Mouse (Mus musculus) CH12.LX (cell line): ENCODE results near the gene Tulp1. TPM values are rescaled to one million over a fixed set of nuclear protein-coding genes. Genes with fewer than 3 reads are reported as not detected.

Experiments used
- DNase-seq: peaks from one replicate; pipeline ENCODE4 v3.0.0-alpha.2; 2013; ENCODE audit errors: extremely low read depth
- H3K27ac ChIP-seq: 2 replicates; pipeline ENCODE4 v1.5.1; 2012; ENCODE audit warnings: low read depth, mild to moderate bottlenecking, control low read depth, moderate library complexity; ENCODE audit not compliant: insufficient read depth
- H3K27me3 ChIP-seq: replicated peaks from 2 replicates; pipeline ENCODE3; 2012; ENCODE audit warnings: inconsistent platforms
- H3K36me3 ChIP-seq, 2 experiments: replicated peaks in 1 of 2; 2 replicates each; pipeline versions ENCODE3 to v1.6.1; 2012; ENCODE audit warnings: inconsistent platforms in 1 of 2, low read length in 1 of 2, mild to moderate bottlenecking in 1 of 2, mixed read lengths in 1 of 2, moderate library complexity in 1 of 2; ENCODE audit not compliant: control insufficient read depth in 1 of 2, insufficient read depth in 1 of 2
- H3K4me1 ChIP-seq, 2 experiments: 2 replicates each; pipeline ENCODE4 v1.6.1; 2012; ENCODE audit warnings: inconsistent platforms in 1 of 2, moderate library complexity in 1 of 2; ENCODE audit not compliant: insufficient read depth in 2 of 2, control insufficient read depth in 1 of 2
- H3K4me2 ChIP-seq: 2 replicates; pipeline ENCODE4 v1.6.1; 2012; ENCODE audit warnings: low read depth, mild to moderate bottlenecking, control low read depth; ENCODE audit not compliant: poor library complexity, insufficient read depth, severe bottlenecking
- H3K4me3 ChIP-seq, 3 experiments: fragments of 150-350 bp in 1 of 3; sonication (generic) in 1 of 3; replicated peaks in 1 of 3; 2 replicates each; pipeline versions ENCODE3 to v1.5.1; 2011 to 2012; ENCODE audit warnings: low read depth in 2 of 3, low read length in 2 of 3, mild to moderate bottlenecking in 2 of 3, moderate library complexity in 2 of 3, control low read depth in 1 of 3, improper control_type of control experiment in 1 of 3, inconsistent platforms in 1 of 3, mixed read lengths in 1 of 3; ENCODE audit not compliant: poor library complexity in 1 of 3
- H3K79me2 ChIP-seq: replicated peaks from 2 replicates; pipeline ENCODE4 v1.6.1; 2012; ENCODE audit warnings: mild to moderate bottlenecking, moderate library complexity; ENCODE audit not compliant: control insufficient read depth, poor library complexity, insufficient read depth, severe bottlenecking; ENCODE audit errors: extremely low read depth
- H3K9ac ChIP-seq: 2 replicates; pipeline ENCODE4 v1.6.1; 2012; ENCODE audit warnings: low read depth, mild to moderate bottlenecking, control low read depth, moderate library complexity; ENCODE audit not compliant: insufficient read depth
- H3K9me3 ChIP-seq: replicated peaks from 2 replicates; pipeline ENCODE3; 2012; ENCODE audit warnings: low read length, inconsistent platforms, mixed read lengths
- BHLHE40 ChIP-seq: IDR thresholded peaks from 2 replicates; pipeline ENCODE4 v1.6.1; 2011; ENCODE audit warnings: mild to moderate bottlenecking, low read depth, low read length, improper control_type of control experiment
- CHD1 ChIP-seq: IDR thresholded peaks from 2 replicates; pipeline ENCODE4 v1.6.1; 2012; ENCODE audit warnings: low read depth, low read length, improper control_type of control experiment, inconsistent platforms
- CTCF ChIP-seq, 2 experiments: IDR thresholded peaks in 1 of 2; conservative IDR thresholded peaks in 1 of 2; 2 replicates each; pipeline ENCODE4 v1.5.1; 2011 to 2012; ENCODE audit warnings: low read depth in 2 of 2, low read length in 2 of 2, improper control_type of control experiment in 1 of 2, inconsistent platforms in 1 of 2, mild to moderate bottlenecking in 1 of 2, moderate library complexity in 1 of 2
- E2F4 ChIP-seq: IDR thresholded peaks from 2 replicates; pipeline ENCODE4 v1.6.1; 2011; ENCODE audit warnings: low read depth, low read length, improper control_type of control experiment; ENCODE audit not compliant: insufficient replicate concordance
- EP300 ChIP-seq: IDR thresholded peaks from 2 replicates; pipeline ENCODE4 v1.6.1; 2011; ENCODE audit warnings: low read length, improper control_type of control experiment
- ETS1 ChIP-seq: conservative IDR thresholded peaks from 2 replicates; pipeline ENCODE4 v1.6.1; 2012; ENCODE audit warnings: low read depth, mild to moderate bottlenecking, inconsistent platforms, low read length, improper control_type of control experiment, moderate library complexity
- GABPA ChIP-seq: IDR thresholded peaks from 2 replicates; pipeline ENCODE4 v1.6.1; 2012; ENCODE audit warnings: low read depth, low read length, improper control_type of control experiment, inconsistent platforms; ENCODE audit not compliant: insufficient replicate concordance
- HCFC1 ChIP-seq: IDR thresholded peaks from 2 replicates; pipeline ENCODE4 v1.6.1; 2012; ENCODE audit warnings: low read depth, mild to moderate bottlenecking, inconsistent platforms, low read length, improper control_type of control experiment
- IRF4 ChIP-seq: IDR thresholded peaks from 2 replicates; pipeline ENCODE4 v1.6.1; 2014; ENCODE audit warnings: low read depth, mild to moderate bottlenecking, inconsistent platforms, low read length, improper control_type of control experiment
- JUN ChIP-seq: IDR thresholded peaks from 2 replicates; pipeline ENCODE4 v1.6.1; 2011; ENCODE audit warnings: low read depth, mild to moderate bottlenecking, low read length, improper control_type of control experiment, moderate library complexity; ENCODE audit not compliant: insufficient read depth
- JUND ChIP-seq: conservative IDR thresholded peaks from 2 replicates; pipeline ENCODE4 v1.6.1; 2011; ENCODE audit warnings: low read depth, low read length, improper control_type of control experiment
- MAFK ChIP-seq: IDR thresholded peaks from 2 replicates; pipeline ENCODE4 v1.6.1; 2011; ENCODE audit warnings: low read length, improper control_type of control experiment; ENCODE audit not compliant: insufficient replicate concordance
- MAX ChIP-seq: IDR thresholded peaks from 2 replicates; pipeline ENCODE4 v1.6.1; 2011; ENCODE audit warnings: low read length, improper control_type of control experiment
- MAZ ChIP-seq: IDR thresholded peaks from 2 replicates; pipeline ENCODE4 v1.6.1; 2012; ENCODE audit warnings: low read depth, mild to moderate bottlenecking, inconsistent platforms, low read length, improper control_type of control experiment, moderate library complexity
- MXI1 ChIP-seq: IDR thresholded peaks from 2 replicates; pipeline ENCODE4 v1.6.1; 2011; ENCODE audit warnings: mild to moderate bottlenecking, low read depth, low read length, improper control_type of control experiment
- MYC ChIP-seq: IDR thresholded peaks from 2 replicates; pipeline ENCODE4 v1.6.1; 2011; ENCODE audit warnings: low read depth, mild to moderate bottlenecking, improper control_type of control experiment, low read length
- NELFE ChIP-seq: IDR thresholded peaks from 2 replicates; pipeline ENCODE4 v1.6.1; 2011; ENCODE audit warnings: low read depth, low read length, improper control_type of control experiment
- PAX5 ChIP-seq: IDR thresholded peaks from 2 replicates; pipeline ENCODE4 v1.6.1; 2012; ENCODE audit warnings: low read length, inconsistent platforms, mixed read lengths
- POLR2A ChIP-seq: IDR thresholded peaks from 2 replicates; pipeline ENCODE4 v1.6.1; 2011; ENCODE audit warnings: low read depth, mild to moderate bottlenecking, improper control_type of control experiment, low read length
- RAD21 ChIP-seq: IDR thresholded peaks from 2 replicates; pipeline ENCODE4 v1.6.1; 2011; ENCODE audit warnings: low read depth, mild to moderate bottlenecking, low read length, improper control_type of control experiment, moderate library complexity
- RCOR1 ChIP-seq: conservative IDR thresholded peaks from 2 replicates; pipeline ENCODE4 v1.6.1; 2012; ENCODE audit warnings: low read depth, mild to moderate bottlenecking, inconsistent platforms, low read length, improper control_type of control experiment
- SIN3A ChIP-seq: IDR thresholded peaks from 2 replicates; pipeline ENCODE4 v1.6.1; 2012; ENCODE audit warnings: low read length, improper control_type of control experiment, inconsistent platforms
- SMC3 ChIP-seq: IDR thresholded peaks from 2 replicates; pipeline ENCODE4 v1.6.1; 2011; ENCODE audit warnings: low read depth, low read length, improper control_type of control experiment
- TBP ChIP-seq: conservative IDR thresholded peaks from 2 replicates; pipeline ENCODE4 v1.6.1; 2011; ENCODE audit warnings: low read depth, low read length, improper control_type of control experiment
- TCF12 ChIP-seq: IDR thresholded peaks from 2 replicates; pipeline ENCODE4 v1.6.1; 2014; ENCODE audit warnings: low read depth, mild to moderate bottlenecking, inconsistent platforms, low read length, improper control_type of control experiment
- UBTF ChIP-seq: IDR thresholded peaks from 2 replicates; pipeline ENCODE4 v1.6.1; 2012; ENCODE audit warnings: low read depth, mild to moderate bottlenecking, inconsistent platforms, low read length, improper control_type of control experiment, moderate library complexity
- USF1 ChIP-seq: IDR thresholded peaks from 2 replicates; pipeline ENCODE4 v1.6.1; 2014; ENCODE audit warnings: low read depth, mild to moderate bottlenecking, inconsistent platforms, low read length, improper control_type of control experiment
- USF2 ChIP-seq: conservative IDR thresholded peaks from 2 replicates; pipeline ENCODE4 v1.6.1; 2011; ENCODE audit warnings: low read depth, low read length, improper control_type of control experiment
- ZKSCAN1 ChIP-seq: IDR thresholded peaks from 2 replicates; pipeline ENCODE4 v1.6.1; 2012; ENCODE audit warnings: low read depth, inconsistent platforms, low read length, improper control_type of control experiment, borderline replicate concordance
- ZMIZ1 ChIP-seq: IDR thresholded peaks from 2 replicates; pipeline ENCODE4 v1.6.1; 2012; ENCODE audit warnings: low read depth, mild to moderate bottlenecking, inconsistent platforms, low read length, improper control_type of control experiment
- ZNF384 ChIP-seq: IDR thresholded peaks from 2 replicates; pipeline ENCODE4 v1.6.1; 2012; ENCODE audit warnings: low read depth, low read length, improper control_type of control experiment, inconsistent platforms
- dilution Hi-C: fragments of 300-500 bp; cut with MboI; formaldehyde crosslinking; loops from 2 replicates; pipeline ENCODE4 v1.14.3; 2020; ENCODE audit warnings: low sequenced_read_pairs; ENCODE audit not compliant: extremely low pct_unique_long_range_greater_than_20kb, extremely low pct_ligation_motif_present
- in situ Hi-C: fragments of 300-500 bp; cut with MboI; formaldehyde crosslinking; loops from 3 replicates; pipeline ENCODE4 v1.14.3; 2019; ENCODE audit warnings: low sequenced_read_pairs, low pct_ligation_motif_present, low pct_unique_long_range_greater_than_20kb, mixed read lengths
- polyA plus RNA-seq: library from polyadenylated mRNA; unstranded; fragments of >175 nt; gene quantifications from 2 replicates; pipeline ENCODE4 v1.2.1, GENCODE M21; 2012; ENCODE audit warnings: low read depth; ENCODE audit not compliant: insufficient read length
- total RNA-seq, 2 experiments: library from RNA; depleted of rRNA; stranded (reverse); fragments of 300-350 nt in 1 of 2; fragments of >200 nt in 1 of 2; gene quantifications; 2 replicates each; pipeline ENCODE4 v1.2.3; 2012 to 2014

Gene Tulp1
- total and polyA plus RNA-seq, 3 experiments = not detected

GRCm38 (mm10) chr17:28328946-28329345 is 36.1 kb downstream of the Tulp1 start:
- no peak for DNase-seq
- dilution Hi-C loops (no loop called here), in situ Hi-C loops (no loop called here)
- peaks cover 6% of the 10 kb centered on the region for H3K27me3 ChIP-seq
- H3K9ac ChIP-seq = peak overlapping the region; percentile 98
- TF ChIP-seq BHLHE40 (no peak), GABPA (no peak), TBP (no peak), JUN (no peak), TCF12 (no peak), NELFE (no peak), RCOR1 (no peak), ZMIZ1 (no peak), POLR2A (no peak), CTCF (conservative IDR thresholded peaks at IDR 0.05 in 1 of 2, IDR thresholded peaks at IDR 0.05 in 1 of 2; ENCODE audit: low read depth in 2 of 2, low read length in 2 of 2) (no peak), SMC3 (no peak), CHD1 (no peak), EP300 (no peak), ZKSCAN1 (no peak), ZNF384 (no peak), UBTF (no peak), MXI1 (no peak), USF1 (no peak), ETS1 (no peak)
- peak overlapping the region; percentile 90 to 100 (median 93) for H3K4me3 ChIP-seq
- H3K36me3 ChIP-seq = peaks cover 36 to 65% of the 10 kb centered on the region in 2 experiments
- H3K4me2 ChIP-seq = no peak overlapping the region
- H3K79me2 ChIP-seq = peaks cover 15% of the 10 kb centered on the region
- peaks cover 13 to 26% of the 10 kb centered on the region in 2 experiments for H3K4me1 ChIP-seq
- H3K9me3 ChIP-seq = peaks cover 4% of the 10 kb centered on the region
- H3K27ac ChIP-seq = peak overlapping the region; percentile 74

GRCm38 (mm10) chr17:28328366-28328928 is 36.6 kb downstream of the Tulp1 start, which contains the start of gene Rpl10a:
Gene Rpl10a (plus strand): TSS chr17:28328471.
- Histone ChIP-seq H3K4me3 (peak within 1 kb of the TSS; percentile 90 to 100 (median 93)), H3K9ac (peak within 1 kb of the TSS; percentile 98), H3K9me3 (peaks cover 7% of the 10 kb centered on the region), H3K36me3 (peaks cover 39 to 69% of the 10 kb centered on the region in 2 experiments), H3K4me1 (peaks cover 13 to 26% of the 10 kb centered on the region in 2 experiments), H3K4me2 (peak within 1 kb of the TSS; percentile 88), H3K27me3 (peaks cover 3% of the 10 kb centered on the region), H3K27ac (peak within 1 kb of the TSS; percentile 74), H3K79me2 (peaks cover 15% of the 10 kb centered on the region)
- in situ Hi-C loops = no loop called here
- dilution Hi-C loops = no loop called here
- DNase-seq = peak; percentile 94
- TF ChIP-seq POLR2A (peak; percentile 99), IRF4 (peak; percentile 27; the same call in 1 of the 2 replicates), PAX5 (no peak), MXI1 (peak; percentile 86), E2F4 (no peak), MAX (peak; percentile 97), JUND (no peak), JUN (no peak), ZKSCAN1 (no peak), SMC3 (peak; percentile 66), USF2 (no peak; the same call in 1 of the 2 replicates), HCFC1 (peak; percentile 82), EP300 (no peak), UBTF (no peak), NELFE (peak; percentile 100), MAZ (0 out of 2 replicates have a peak, but pooled peaks have one; percentile 38), ETS1 (no peak), GABPA (no peak; the same call in 1 of the 2 replicates), ZNF384 (no peak), MYC (peak; percentile 99), BHLHE40 (peak; percentile 97), SIN3A (peak; percentile 71), MAFK (no peak), RAD21 (peak; percentile 51)
